Mouse (Mus musculus): Measurements from ENCODE around the gene 4930402H24Rik.

DNA sequence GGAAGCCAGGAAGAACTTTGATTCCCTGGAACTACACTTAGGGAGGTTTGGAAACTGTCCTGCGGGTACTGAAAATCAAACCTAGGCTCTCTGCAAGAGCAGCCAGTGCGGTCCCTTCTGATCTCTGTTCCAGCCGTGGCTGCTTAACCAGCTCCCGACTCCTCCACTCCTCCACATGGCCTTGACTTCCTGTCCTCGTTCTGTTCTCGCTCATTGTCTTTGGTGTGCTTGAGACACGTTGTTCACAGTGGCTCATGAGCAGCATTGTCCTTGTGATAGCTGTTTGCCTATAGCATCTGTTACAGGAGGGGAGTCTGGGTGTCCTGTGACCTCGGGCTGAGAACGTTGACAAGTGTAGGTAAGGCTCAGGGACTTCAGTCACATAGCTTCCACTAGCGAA lies 229.0 kb downstream of the 4930402H24Rik start:
- TF ChIP-seq CTCF (IDR thresholded peaks at IDR 0.05; ENCODE audit: borderline replicate concordance, insufficient read depth, low read length) (no peak), POLR2A (IDR thresholded peaks at IDR 0.05; ENCODE audit: low read depth, low read length) (no peak)
